Mouse (Mus musculus): ENCODE data around the gene Cdk5. TPM values are rescaled to one million over a fixed set of nuclear protein-coding genes. Genes with fewer than 3 reads are reported as not detected.
A peak's percentile ranks its signal among the peaks of the same experiment; 100 is the strongest.

Gene Cdk5
- polyA plus RNA-seq, 2 experiments = 8.2 to 10.3 TPM

DNA sequence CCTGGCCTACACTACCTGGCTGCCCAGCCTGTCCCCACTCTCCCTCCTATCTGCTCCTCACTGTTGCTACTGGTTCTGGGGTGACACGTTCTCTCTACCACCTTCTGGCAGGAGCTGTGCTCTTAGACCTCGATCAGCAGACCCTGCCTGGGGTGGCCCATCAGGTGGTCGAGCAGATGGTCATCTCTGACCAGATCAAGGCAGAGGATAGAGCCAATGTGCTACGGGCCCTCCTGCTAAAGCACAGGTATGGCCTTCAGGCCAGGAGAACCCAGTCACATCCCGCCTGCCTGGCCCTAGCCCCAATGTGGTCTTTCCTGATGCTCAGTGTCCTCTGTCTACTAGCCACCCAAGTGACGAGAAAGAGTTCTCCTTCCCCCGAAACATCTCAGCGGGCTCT lies 10.7 kb upstream of the Cdk5 start:
- Histone ChIP-seq H3K27ac (no peak overlapping the region), H3K9me3 (ENCODE audit: control insufficient read depth, low read length) (no peaks in the 10 kb centered on the region), H3K9ac (replicated peaks) (no peak overlapping the region), H3K4me1 (replicated peaks; ENCODE audit: control insufficient read depth in 2 of 2, insufficient read depth in 2 of 2, low read length in 1 of 2) (no peaks in the 10 kb centered on the region), H3K4me2 (ENCODE audit: low read depth) (no peak overlapping the region), H3K27me3 (ENCODE audit: control insufficient read depth, insufficient read depth, low read length) (no peaks in the 10 kb centered on the region), H3K4me3 (ENCODE audit: insufficient read depth in 1 of 2, low read depth in 2 of 2, low read length in 2 of 2) (no peak overlapping the region), H3K36me3 (replicated peaks; ENCODE audit: control insufficient read depth, insufficient read depth, low read depth) (peaks cover 2% of the 10 kb centered on the region)
- ATAC-seq (ENCODE audit: insufficient read depth) = no peak
- WGBS (ENCODE audit: insufficient replicate concordance) = 76% methylated on average over 8 of the region's 8 CpGs
- no peak for DNase-seq (ENCODE audit: low read depth in 3 of 3, low spot score in 3 of 3)
- TF ChIP-seq CTCF (IDR thresholded peaks at IDR 0.05; ENCODE audit: low read depth) (no peak), EP300 (IDR thresholded peaks at IDR 0.05; ENCODE audit: low read depth) (no peak)

DNA sequence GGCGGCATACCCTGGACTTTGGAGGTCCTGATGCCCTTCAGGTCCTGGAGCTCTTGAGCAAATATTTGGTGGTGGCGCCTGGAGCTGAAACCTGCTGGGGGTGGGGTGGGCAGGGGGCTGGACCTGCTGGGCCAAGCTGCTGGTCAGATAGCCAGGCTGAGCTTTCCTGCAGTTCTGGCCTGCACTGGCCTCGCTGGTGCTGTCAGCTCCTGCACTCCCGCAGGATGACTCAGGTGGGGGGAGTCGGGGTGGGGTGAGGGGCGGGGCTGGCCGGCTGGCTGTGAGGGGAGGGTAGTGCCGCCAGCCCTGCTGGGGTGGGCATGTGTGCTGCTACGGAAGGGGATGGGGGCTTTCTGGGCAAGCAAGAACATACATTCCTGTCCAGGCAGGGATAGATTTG lies 5.3 kb upstream of the Cdk5 start:
- H3K36me3 ChIP-seq (replicated peaks; ENCODE audit: control insufficient read depth, insufficient read depth, low read depth) = no peaks in the 10 kb centered on the region; the same call in none of the 2 replicates
- H3K9ac ChIP-seq (replicated peaks) = no peak overlapping the region
- no peaks in the 10 kb centered on the region for H3K9me3 ChIP-seq (ENCODE audit: control insufficient read depth, low read length)
- ATAC-seq (ENCODE audit: insufficient read depth) = no peak
- WGBS (ENCODE audit: insufficient replicate concordance) = 36% methylated on average over 9 of the region's 9 CpGs
- TF ChIP-seq EP300 (IDR thresholded peaks at IDR 0.05; ENCODE audit: low read depth) (no peak), CTCF (IDR thresholded peaks at IDR 0.05; ENCODE audit: low read depth) (no peak)
- no peak for DNase-seq (ENCODE audit: low read depth in 3 of 3, low spot score in 3 of 3)
- no peak overlapping the region for H3K27ac ChIP-seq
- H3K27me3 ChIP-seq (ENCODE audit: control insufficient read depth, insufficient read depth, low read length) = no peaks in the 10 kb centered on the region
- peak overlapping the region; percentile 22 to 32; a peak in 3 of 4 replicates for H3K4me3 ChIP-seq (ENCODE audit: insufficient read depth in 1 of 2, low read depth in 2 of 2, low read length in 2 of 2)
- peaks cover 18 to 25% of the 10 kb centered on the region in 2 experiments for H3K4me1 ChIP-seq (replicated peaks; ENCODE audit: control insufficient read depth in 2 of 2, insufficient read depth in 2 of 2, low read length in 1 of 2)
- peak overlapping the region; percentile 41 for H3K4me2 ChIP-seq (ENCODE audit: low read depth)

DNA sequence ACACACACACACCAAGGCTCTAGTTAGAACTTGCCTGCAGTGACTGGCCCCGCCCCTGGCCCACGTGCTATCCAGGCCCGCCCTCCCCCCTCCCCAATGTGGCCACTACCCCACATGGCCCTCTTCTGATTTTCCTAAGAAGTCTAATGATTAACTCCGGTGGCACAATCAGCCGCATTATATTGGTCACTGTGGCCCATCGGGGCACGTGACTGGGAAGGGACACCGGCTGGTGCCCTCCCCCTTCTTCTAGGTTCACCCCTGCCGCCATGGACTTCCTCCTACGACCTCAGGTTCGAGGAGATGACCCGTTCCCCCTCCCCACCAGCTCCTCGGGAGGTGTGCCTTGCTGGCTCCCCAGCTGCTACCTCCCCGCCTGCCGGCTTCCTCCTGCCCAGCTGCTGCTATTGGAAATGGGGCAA lies 4.7 kb upstream of the Cdk5 start:
- no peaks in the 10 kb centered on the region; the same call in none of the 2 replicates for H3K36me3 ChIP-seq (replicated peaks; ENCODE audit: control insufficient read depth, insufficient read depth, low read depth)
- 15% methylated on average over 15 of the region's 15 CpGs for WGBS (ENCODE audit: insufficient replicate concordance)
- no peak for ATAC-seq (ENCODE audit: insufficient read depth)
- no peaks in the 10 kb centered on the region for H3K27me3 ChIP-seq (ENCODE audit: control insufficient read depth, insufficient read depth, low read length)
- H3K9me3 ChIP-seq (ENCODE audit: control insufficient read depth, low read length) = no peaks in the 10 kb centered on the region
- peaks cover 18 to 25% of the 10 kb centered on the region in 2 experiments for H3K4me1 ChIP-seq (replicated peaks; ENCODE audit: control insufficient read depth in 2 of 2, insufficient read depth in 2 of 2, low read length in 1 of 2)
- peak overlapping the region; percentile 41 for H3K4me2 ChIP-seq (ENCODE audit: low read depth)
- no peak for DNase-seq (ENCODE audit: low read depth in 3 of 3, low spot score in 3 of 3)
- H3K27ac ChIP-seq = no peak overlapping the region
- peak overlapping the region; percentile 22 to 32 for H3K4me3 ChIP-seq (ENCODE audit: insufficient read depth in 1 of 2, low read depth in 2 of 2, low read length in 2 of 2)
- TF ChIP-seq CTCF (IDR thresholded peaks at IDR 0.05; ENCODE audit: low read depth) (no peak), EP300 (IDR thresholded peaks at IDR 0.05; ENCODE audit: low read depth) (no peak)
- H3K9ac ChIP-seq (replicated peaks) = no peak overlapping the region

DNA sequence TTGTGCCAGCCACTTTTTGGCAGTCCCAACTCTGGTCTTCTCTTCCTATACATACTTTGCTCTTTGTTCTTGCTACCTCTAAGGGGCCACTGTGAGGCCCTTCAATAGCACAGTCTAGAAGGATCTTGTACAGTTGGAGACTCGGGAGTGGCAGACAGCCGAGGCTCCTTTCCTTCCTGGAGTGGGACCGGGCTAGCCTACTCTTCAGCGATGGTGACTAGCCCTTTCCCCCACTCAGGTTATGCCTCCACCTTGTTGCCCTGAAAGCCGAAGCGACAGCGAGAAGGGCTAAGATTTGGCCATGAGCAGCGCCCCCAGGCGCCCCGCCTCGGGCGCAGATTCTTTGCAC lies 3.9 kb upstream of the Cdk5 start:
- no peaks in the 10 kb centered on the region for H3K9me3 ChIP-seq (ENCODE audit: control insufficient read depth, low read length)
- no peak overlapping the region for H3K4me3 ChIP-seq (ENCODE audit: insufficient read depth in 1 of 2, low read depth in 2 of 2, low read length in 2 of 2)
- ATAC-seq (ENCODE audit: insufficient read depth) (no peak), DNase-seq (ENCODE audit: low read depth in 3 of 3, low spot score in 3 of 3) (no peak)
- H3K4me1 ChIP-seq (replicated peaks; ENCODE audit: control insufficient read depth in 2 of 2, insufficient read depth in 2 of 2, low read length in 1 of 2) = peaks cover 21 to 28% of the 10 kb centered on the region in 2 experiments
- H3K36me3 ChIP-seq (replicated peaks; ENCODE audit: control insufficient read depth, insufficient read depth, low read depth) = no peaks in the 10 kb centered on the region; the same call in none of the 2 replicates
- H3K27ac ChIP-seq = no peak overlapping the region
- no peaks in the 10 kb centered on the region for H3K27me3 ChIP-seq (ENCODE audit: control insufficient read depth, insufficient read depth, low read length)
- TF ChIP-seq CTCF (IDR thresholded peaks at IDR 0.05; ENCODE audit: low read depth) (no peak), EP300 (IDR thresholded peaks at IDR 0.05; ENCODE audit: low read depth) (no peak)
- H3K9ac ChIP-seq (replicated peaks) = no peak overlapping the region
- 33% methylated on average over 12 of the region's 12 CpGs for WGBS (ENCODE audit: insufficient replicate concordance)
- no peak overlapping the region; the same call in 1 of the 2 replicates for H3K4me2 ChIP-seq (ENCODE audit: low read depth)

DNA sequence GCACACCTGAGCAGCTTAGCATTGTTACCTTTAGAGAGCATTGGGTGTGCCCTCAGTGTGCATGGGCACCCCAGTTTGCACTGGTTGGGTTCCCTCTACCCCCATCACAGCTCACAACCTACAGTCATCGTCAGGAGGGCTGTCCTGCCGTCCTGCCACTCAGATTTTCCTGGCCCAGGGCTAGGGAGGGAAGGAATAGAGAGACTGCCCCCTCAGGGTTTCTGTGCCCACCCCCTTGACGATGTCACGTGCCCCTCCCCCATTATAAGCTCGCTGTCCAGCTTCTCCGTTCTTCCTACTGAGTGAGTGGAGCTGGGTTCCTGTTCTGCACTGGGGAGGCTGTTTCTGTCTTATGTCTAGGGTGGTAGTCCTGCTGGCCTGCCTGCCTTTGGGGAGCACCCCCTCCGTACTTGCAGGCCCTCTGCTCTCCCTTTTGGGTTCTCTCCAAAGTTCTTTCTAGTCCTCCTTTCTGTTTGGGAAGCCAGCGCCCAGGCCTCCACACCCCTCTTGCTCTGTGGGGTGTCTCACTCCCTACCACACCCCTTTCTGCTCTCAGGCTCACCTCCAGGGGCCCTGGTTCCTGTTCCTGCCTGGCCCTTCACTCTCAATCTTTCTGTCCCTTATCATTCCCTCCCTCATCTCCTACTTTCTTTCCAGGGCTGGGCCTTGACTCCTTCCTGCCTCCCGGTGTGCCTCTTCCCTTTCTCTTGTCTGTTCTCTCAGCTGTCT lies 3.4 kb upstream of the Cdk5 start:
- TF ChIP-seq CTCF (IDR thresholded peaks at IDR 0.05; ENCODE audit: low read depth) = no peak
- no peak for TF ChIP-seq EP300 (IDR thresholded peaks at IDR 0.05; ENCODE audit: low read depth)
- no peak overlapping the region for H3K9ac ChIP-seq (replicated peaks)
- peaks cover 21 to 28% of the 10 kb centered on the region in 2 experiments for H3K4me1 ChIP-seq (replicated peaks; ENCODE audit: control insufficient read depth in 2 of 2, insufficient read depth in 2 of 2, low read length in 1 of 2)

More for the DNA sequence above, 3.4 kb upstream of the Cdk5 start:
- Histone ChIP-seq H3K36me3 (replicated peaks; ENCODE audit: control insufficient read depth, insufficient read depth, low read depth) (no peaks in the 10 kb centered on the region; the same call in none of the 2 replicates), H3K27ac (no peak overlapping the region), H3K4me2 (ENCODE audit: low read depth) (peak overlapping the region; percentile 98), H3K27me3 (ENCODE audit: control insufficient read depth, insufficient read depth, low read length) (no peaks in the 10 kb centered on the region), H3K4me3 (ENCODE audit: insufficient read depth in 1 of 2, low read depth in 2 of 2, low read length in 2 of 2) (no peak overlapping the region), H3K9me3 (ENCODE audit: control insufficient read depth, low read length) (no peaks in the 10 kb centered on the region)
- no peak for DNase-seq (ENCODE audit: low read depth in 3 of 3, low spot score in 3 of 3)
- 14% methylated on average over 9 of the region's 9 CpGs for WGBS (ENCODE audit: insufficient replicate concordance)
- no peak for ATAC-seq (ENCODE audit: insufficient read depth)
